Mouse (Mus musculus) heart, embryonic 14.5 days (tissue): ENCODE data around the gene Golim4. TPM values are rescaled to one million over a fixed set of nuclear protein-coding genes. Genes with fewer than 3 reads are reported as not detected.

ENCODE experiments used
- ATAC-seq: fragments of 200-750 bp; cut with Nextera tagmentation; 2 replicates; pipeline ENCODE4 v1.8.0; 2017; ENCODE audit warnings: low read depth, moderate TSS enrichment; ENCODE audit not compliant: insufficient number of reproducible peaks, insufficient read depth, low FRiP score
- H3K27ac ChIP-seq, 2 experiments: fragments of 200-500 bp in 1 of 2; fragments of 300-500 bp in 1 of 2; sonication (generic) in 1 of 2; replicated peaks in 1 of 2; 2 replicates each; pipeline ENCODE4 v1.5.1; 2012 to 2014; ENCODE audit warnings: low read depth in 2 of 2, low read length in 2 of 2, control low read depth in 1 of 2, mild to moderate bottlenecking in 1 of 2, mixed read lengths in 1 of 2; ENCODE audit not compliant: control insufficient read depth in 1 of 2, insufficient read depth in 1 of 2
- H3K27me3 ChIP-seq: fragments of 300-500 bp; sonication (generic); 2 replicates; pipeline ENCODE4 v1.6.1; 2014; ENCODE audit warnings: mild to moderate bottlenecking, low read length, control low read depth; ENCODE audit not compliant: control insufficient read depth, insufficient read depth
- H3K36me3 ChIP-seq: fragments of 300-500 bp; sonication (generic); 2 replicates; pipeline ENCODE4 v1.6.1; 2014; ENCODE audit warnings: mild to moderate bottlenecking, control low read depth, low read length, mixed read lengths; ENCODE audit not compliant: control insufficient read depth, insufficient read depth
- H3K4me1 ChIP-seq, 2 experiments: fragments of 200-500 bp in 1 of 2; fragments of 300-500 bp in 1 of 2; sonication (generic) in 1 of 2; 2 replicates each; pipeline ENCODE4 v1.6.1; 2012 to 2014; ENCODE audit warnings: low read length in 2 of 2, control low read depth in 1 of 2, mixed read lengths in 1 of 2; ENCODE audit not compliant: control insufficient read depth in 2 of 2, insufficient read depth in 2 of 2
- H3K4me2 ChIP-seq: fragments of 300-500 bp; sonication (generic); 2 replicates; pipeline ENCODE4 v1.6.1; 2014; ENCODE audit warnings: mild to moderate bottlenecking, low read length
- H3K4me3 ChIP-seq, 2 experiments: fragments of 200-500 bp in 1 of 2; fragments of 300-500 bp in 1 of 2; sonication (generic) in 1 of 2; 2 replicates each; pipeline ENCODE4 v1.5.1; 2012 to 2014; ENCODE audit warnings: low read length in 2 of 2, mild to moderate bottlenecking in 2 of 2, control low read depth in 1 of 2, low read depth in 1 of 2, moderate library complexity in 1 of 2; ENCODE audit not compliant: control insufficient read depth in 1 of 2, insufficient read depth in 1 of 2
- H3K9ac ChIP-seq: fragments of 300-500 bp; sonication (generic); 2 replicates; pipeline ENCODE4 v1.6.1; 2014; ENCODE audit warnings: mild to moderate bottlenecking, low read length
- H3K9me3 ChIP-seq: fragments of 300-500 bp; sonication (generic); 2 replicates; pipeline ENCODE4 v1.6.1; 2016; ENCODE audit warnings: low read length, control low read depth; ENCODE audit not compliant: control insufficient read depth
- WGBS: fragments of 180-500 bp; shearing (Covaris S2); extraction: QIAGEN DNeasy Blood & Tissue Kit; methylation state at CpG from one replicate; pipeline ENCODE4 v1.1.7; 2014; 5-methylcytosine and 5-hydroxymethylcytosine counted together
- polyA plus RNA-seq: library from polyadenylated mRNA; unstranded; fragments of >200 nt; fragmentation: Nextera tagmentation; extraction: Ambion mirVana; gene quantifications from 2 replicates; pipeline ENCODE4 v1.2.1, GENCODE M21; 2014

The Golim4 gene
- polyA plus RNA-seq, 1 experiment from 2014 or later: 37.6 TPM

DNA sequence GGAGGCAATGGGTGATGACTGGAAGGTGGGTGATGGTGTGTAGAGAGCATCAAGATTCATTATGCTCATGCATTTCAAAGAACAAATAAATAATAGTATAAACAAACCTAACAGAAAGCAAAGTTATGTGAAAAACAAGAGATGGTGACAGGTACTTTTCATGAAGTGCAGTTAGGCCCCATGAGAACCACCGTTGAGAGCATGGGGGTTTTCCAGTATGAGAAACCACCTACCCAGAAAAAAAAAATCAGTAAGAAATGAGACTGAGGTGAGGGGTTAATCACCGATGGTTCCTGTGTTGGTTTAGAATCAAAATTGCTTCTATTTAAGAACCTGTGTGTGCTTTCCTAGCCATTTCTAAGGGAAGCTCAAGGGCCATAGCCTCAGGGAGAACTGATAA is 121.9 kb downstream of the Golim4 start:
- H3K4me2 ChIP-seq: no peak overlapping the region
- H3K9ac ChIP-seq: no peak overlapping the region
- no peak overlapping the region for H3K4me3 ChIP-seq
- H3K36me3 ChIP-seq: no peaks in the 10 kb centered on the region
- no peaks in the 10 kb centered on the region for H3K27me3 ChIP-seq
- no peaks in the 10 kb centered on the region for H3K9me3 ChIP-seq
- H3K27ac ChIP-seq: no peak overlapping the region
- no peaks in the 10 kb centered on the region; a peak in 1 of 4 replicates for H3K4me1 ChIP-seq
- WGBS: 79% methylated on average over 2 of the region's 2 CpGs
- ATAC-seq: no peak

Other genes starting within 250 kb of the Golim4 start
- not detected in 2 replicates for gene Gm29133, start 208.8 kb downstream of the Golim4 start, polyA plus RNA-seq
- 0.05 and 0.23 TPM in 2 replicates for gene Fstl5, start 117.3 kb upstream of the Golim4 start, polyA plus RNA-seq